Mouse (Mus musculus): ENCODE results near the gene Apol6. TPM values are rescaled to one million over a fixed set of nuclear protein-coding genes. Genes with fewer than 3 reads are reported as not detected.

The Apol6 gene
- not detected in 2 replicates for polyA plus RNA-seq (2014; fragmentation: Nextera tagmentation; extraction: Ambion mirVana)

GRCm38 (mm10) chr15:77044597-77045320 is at the start of gene Apol6:
Gene Apol6 (plus strand): TSS chr15:77044729.
- DNase-seq (ENCODE audit: low spot score, missing footprints) (no peak), ATAC-seq (ENCODE audit: low FRiP score) (no peak)
- Histone ChIP-seq H3K9ac (ENCODE audit: low read length) (no peak within 1 kb of the TSS), H3K36me3 (ENCODE audit: control insufficient read depth, insufficient read depth, low read length) (no peaks in the 10 kb centered on the region), H3K27ac (ENCODE audit: low read depth, low read length) (no peak within 1 kb of the TSS), H3K4me3 (ENCODE audit: low read depth, low read length) (no peak within 1 kb of the TSS), H3K4me1 (ENCODE audit: control insufficient read depth, insufficient read depth, low read length) (no peaks in the 10 kb centered on the region), H3K9me3 (ENCODE audit: control insufficient read depth, low read length) (no peaks in the 10 kb centered on the region), H3K27me3 (ENCODE audit: control insufficient read depth, insufficient read depth, low read length) (no peaks in the 10 kb centered on the region), H3K4me2 (no peak within 1 kb of the TSS)
- WGBS, result 89% methylated on average over 12 of the region's 12 CpGs

DNA sequence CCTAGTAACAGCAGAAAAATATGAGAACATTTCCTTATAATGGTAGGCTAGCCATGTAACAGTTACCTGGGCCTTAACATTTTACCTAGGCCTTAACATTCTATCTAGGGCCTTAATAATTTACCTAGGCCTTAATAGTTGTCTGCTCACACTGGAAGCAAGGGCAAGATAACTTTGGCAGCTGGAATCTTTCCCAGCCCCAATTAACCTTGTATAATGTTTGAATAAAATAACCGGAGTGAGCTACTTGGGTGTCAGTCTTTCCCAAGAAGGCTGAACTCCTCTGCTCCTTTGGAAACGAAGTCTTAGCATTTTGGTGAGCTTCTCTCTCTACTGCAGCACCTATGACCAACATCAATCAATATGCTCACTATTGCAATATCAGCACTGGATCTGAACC is 46.5 kb upstream of the Apol6 start:
- WGBS, result 82% methylated on average over 2 of the region's 2 CpGs
- H3K9me3 ChIP-seq (ENCODE audit: control insufficient read depth, low read length), result no peaks in the 10 kb centered on the region
- H3K9ac ChIP-seq (ENCODE audit: low read length), result no peak overlapping the region
- DNase-seq (ENCODE audit: low spot score, missing footprints) (no peak), ATAC-seq (ENCODE audit: low FRiP score) (no peak)
- H3K27me3 ChIP-seq (ENCODE audit: control insufficient read depth, insufficient read depth, low read length), result no peaks in the 10 kb centered on the region
- H3K27ac ChIP-seq (ENCODE audit: low read depth, low read length), result no peak overlapping the region
- H3K4me1 ChIP-seq (ENCODE audit: control insufficient read depth, insufficient read depth, low read length), result no peaks in the 10 kb centered on the region
- H3K4me3 ChIP-seq (ENCODE audit: low read depth, low read length), result no peak overlapping the region
- no peak overlapping the region for H3K4me2 ChIP-seq
- no peaks in the 10 kb centered on the region for H3K36me3 ChIP-seq (ENCODE audit: control insufficient read depth, insufficient read depth, low read length)

- no peak overlapping the region for H3K4me2 ChIP-seq
- ATAC-seq (ENCODE audit: low FRiP score), result no peak
Observed at GRCm38 (mm10) chr15:76998878-76999588, 45.5 kb upstream of the Apol6 start.

DNA sequence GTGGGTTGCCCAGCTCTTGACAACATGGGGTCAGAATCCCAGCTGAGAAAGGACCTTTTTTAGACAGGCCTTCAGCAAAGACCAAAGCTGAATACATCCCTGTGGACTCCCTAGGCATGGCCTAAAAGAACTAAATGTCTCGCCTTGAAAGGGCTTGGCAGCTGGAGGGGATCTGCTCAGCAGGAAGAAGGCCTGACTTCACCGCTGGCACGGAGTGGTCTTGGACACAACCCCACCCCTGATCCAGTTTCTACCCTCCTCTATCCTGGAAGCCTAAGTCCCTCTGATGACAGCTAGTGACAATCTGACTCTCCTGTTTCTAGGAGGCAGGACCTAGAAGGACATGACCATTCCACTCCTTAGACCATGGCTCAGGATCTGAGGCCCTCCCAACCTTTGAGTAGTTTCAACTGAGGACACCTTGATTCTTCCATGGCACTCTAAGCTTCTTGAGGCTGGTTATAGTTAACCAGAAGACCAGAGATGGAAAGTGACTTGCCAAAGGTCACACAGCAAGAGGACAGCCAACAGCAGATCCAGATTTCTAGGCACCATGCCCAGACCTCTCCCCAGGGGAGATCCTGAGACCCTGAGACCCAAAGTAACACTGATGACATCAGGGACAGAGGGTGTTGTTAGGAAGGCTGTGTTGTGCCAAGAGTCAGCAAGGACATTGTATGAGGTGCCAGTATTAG is 41.2 kb upstream of the Apol6 start:
- DNase-seq (ENCODE audit: low spot score, missing footprints), result no peak
- Histone ChIP-seq H3K4me2 (no peak overlapping the region), H3K4me3 (ENCODE audit: low read depth, low read length) (no peak overlapping the region), H3K27me3 (ENCODE audit: control insufficient read depth, insufficient read depth, low read length) (no peaks in the 10 kb centered on the region), H3K9me3 (ENCODE audit: control insufficient read depth, low read length) (no peaks in the 10 kb centered on the region), H3K36me3 (ENCODE audit: control insufficient read depth, insufficient read depth, low read length) (no peaks in the 10 kb centered on the region), H3K27ac (ENCODE audit: low read depth, low read length) (no peak overlapping the region), H3K4me1 (ENCODE audit: control insufficient read depth, insufficient read depth, low read length) (no peaks in the 10 kb centered on the region), H3K9ac (ENCODE audit: low read length) (no peak overlapping the region)
- ATAC-seq (ENCODE audit: low FRiP score), result no peak
- WGBS, result 92% methylated on average over 3 of the region's 3 CpGs

More at GRCm38 (mm10) chr15:76998878-76999588, 45.5 kb upstream of the Apol6 start:
- Histone ChIP-seq H3K27me3 (ENCODE audit: control insufficient read depth, insufficient read depth, low read length) (no peaks in the 10 kb centered on the region), H3K4me3 (ENCODE audit: low read depth, low read length) (no peak overlapping the region), H3K9me3 (ENCODE audit: control insufficient read depth, low read length) (no peaks in the 10 kb centered on the region), H3K36me3 (ENCODE audit: control insufficient read depth, insufficient read depth, low read length) (no peaks in the 10 kb centered on the region), H3K4me1 (ENCODE audit: control insufficient read depth, insufficient read depth, low read length) (no peaks in the 10 kb centered on the region), H3K27ac (ENCODE audit: low read depth, low read length) (no peak overlapping the region), H3K9ac (ENCODE audit: low read length) (no peak overlapping the region)
- no peak for DNase-seq (ENCODE audit: low spot score, missing footprints)
- 51% methylated on average over 21 of the region's 21 CpGs for WGBS

DNA sequence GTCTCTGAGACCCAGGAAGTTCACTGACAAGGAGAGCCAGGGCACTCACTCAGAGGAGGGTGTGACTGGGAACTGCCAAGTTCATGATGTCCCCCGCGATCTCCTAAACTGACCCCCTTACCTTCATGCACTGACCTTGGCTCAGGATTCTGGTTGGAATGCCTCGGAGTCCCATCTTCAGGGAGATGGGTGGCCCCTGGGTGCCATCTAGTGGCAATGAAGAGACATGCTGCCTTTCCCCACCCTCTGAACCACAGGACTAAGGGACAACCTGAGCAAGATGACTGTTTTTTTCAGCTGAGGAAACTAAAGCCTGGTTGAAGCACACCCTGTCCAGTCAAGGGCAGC is 40.7 kb upstream of the Apol6 start:
- peak; percentile 88 for DNase-seq (ENCODE audit: low spot score, missing footprints)
- no peak overlapping the region for H3K4me3 ChIP-seq (ENCODE audit: low read depth, low read length)
- no peaks in the 10 kb centered on the region for H3K9me3 ChIP-seq (ENCODE audit: control insufficient read depth, low read length)
- no peak overlapping the region for H3K4me2 ChIP-seq
- H3K36me3 ChIP-seq (ENCODE audit: control insufficient read depth, insufficient read depth, low read length), result no peaks in the 10 kb centered on the region
- no peak overlapping the region for H3K27ac ChIP-seq (ENCODE audit: low read depth, low read length)
- H3K4me1 ChIP-seq (ENCODE audit: control insufficient read depth, insufficient read depth, low read length), result no peaks in the 10 kb centered on the region
- H3K27me3 ChIP-seq (ENCODE audit: control insufficient read depth, insufficient read depth, low read length), result no peaks in the 10 kb centered on the region
- WGBS, result 27% methylated on average over 3 of the region's 3 CpGs
- no peak for ATAC-seq (ENCODE audit: low FRiP score)
- H3K9ac ChIP-seq (ENCODE audit: low read length), result no peak overlapping the region

DNA sequence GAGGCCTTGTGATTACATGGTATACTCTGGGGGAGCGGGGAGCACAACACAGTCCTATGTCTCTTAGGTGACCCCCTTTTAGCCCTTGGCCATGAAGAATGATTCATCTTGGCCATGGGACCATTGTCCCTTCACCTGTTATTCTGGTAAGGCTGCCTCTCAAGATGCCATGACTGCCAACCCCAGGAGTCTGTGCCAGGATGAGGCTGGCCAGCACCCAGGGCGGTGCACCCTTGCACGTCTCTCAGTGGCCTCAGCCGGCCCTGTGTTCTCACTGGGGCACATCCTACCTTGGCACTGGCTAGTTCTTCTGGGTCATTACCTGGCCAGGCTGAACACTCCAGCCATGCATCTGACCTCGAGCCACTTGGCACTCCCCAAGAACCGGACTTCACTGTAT is 35.7 kb upstream of the Apol6 start:
- DNase-seq (ENCODE audit: low spot score, missing footprints) (no peak), ATAC-seq (ENCODE audit: low FRiP score) (no peak)
- H3K4me1 ChIP-seq (ENCODE audit: control insufficient read depth, insufficient read depth, low read length), result no peaks in the 10 kb centered on the region
- H3K36me3 ChIP-seq (ENCODE audit: control insufficient read depth, insufficient read depth, low read length), result no peaks in the 10 kb centered on the region
- H3K9me3 ChIP-seq (ENCODE audit: control insufficient read depth, low read length), result no peaks in the 10 kb centered on the region
- no peak overlapping the region for H3K9ac ChIP-seq (ENCODE audit: low read length)
- WGBS, result 92% methylated on average over 6 of the region's 6 CpGs
- no peak overlapping the region for H3K4me3 ChIP-seq (ENCODE audit: low read depth, low read length)
- no peak overlapping the region for H3K27ac ChIP-seq (ENCODE audit: low read depth, low read length)
- no peak overlapping the region for H3K4me2 ChIP-seq
- H3K27me3 ChIP-seq (ENCODE audit: control insufficient read depth, insufficient read depth, low read length), result no peaks in the 10 kb centered on the region

GRCm38 (mm10) chr15:77013753-77014241 is 30.7 kb upstream of the Apol6 start:
- ATAC-seq (ENCODE audit: low FRiP score) (no peak), DNase-seq (ENCODE audit: low spot score, missing footprints) (no peak)
- Histone ChIP-seq H3K4me2 (no peak overlapping the region), H3K36me3 (ENCODE audit: control insufficient read depth, insufficient read depth, low read length) (no peaks in the 10 kb centered on the region), H3K9ac (ENCODE audit: low read length) (no peak overlapping the region), H3K4me3 (ENCODE audit: low read depth, low read length) (no peak overlapping the region), H3K9me3 (ENCODE audit: control insufficient read depth, low read length) (no peaks in the 10 kb centered on the region), H3K27ac (ENCODE audit: low read depth, low read length) (no peak overlapping the region), H3K4me1 (ENCODE audit: control insufficient read depth, insufficient read depth, low read length) (no peaks in the 10 kb centered on the region; the same call in 1 of the 2 replicates), H3K27me3 (ENCODE audit: control insufficient read depth, insufficient read depth, low read length) (no peaks in the 10 kb centered on the region)
- WGBS, result 57% methylated on average over 15 of the region's 15 CpGs

DNA sequence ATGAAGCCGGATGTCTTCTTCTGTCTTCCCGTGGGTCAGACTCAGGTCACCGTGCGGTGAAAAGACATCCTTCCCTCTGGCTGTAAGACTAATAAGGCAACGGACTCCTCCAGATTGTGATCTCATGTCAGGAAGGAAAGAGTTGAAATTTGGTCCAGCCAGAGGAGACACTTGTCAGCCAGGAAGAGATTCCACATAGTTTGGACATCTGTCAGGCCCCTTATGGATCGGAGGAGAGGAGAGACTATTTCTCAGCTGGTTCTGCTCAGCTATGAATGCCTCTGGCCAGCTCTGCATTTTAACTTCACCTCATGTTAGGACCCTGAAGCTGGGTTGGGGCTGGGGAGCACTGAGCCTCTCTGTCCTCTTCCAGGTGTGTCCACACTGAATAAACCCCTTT is 30.1 kb upstream of the Apol6 start:
- no peak overlapping the region for H3K4me3 ChIP-seq (ENCODE audit: low read depth, low read length)
- DNase-seq (ENCODE audit: low spot score, missing footprints), result no peak
- H3K27me3 ChIP-seq (ENCODE audit: control insufficient read depth, insufficient read depth, low read length), result no peaks in the 10 kb centered on the region
- H3K9ac ChIP-seq (ENCODE audit: low read length), result no peak overlapping the region
- ATAC-seq (ENCODE audit: low FRiP score), result no peak
- no peaks in the 10 kb centered on the region for H3K9me3 ChIP-seq (ENCODE audit: control insufficient read depth, low read length)
- WGBS, result 81% methylated on average over 6 of the region's 6 CpGs
- no peak overlapping the region for H3K4me2 ChIP-seq
- H3K36me3 ChIP-seq (ENCODE audit: control insufficient read depth, insufficient read depth, low read length), result no peaks in the 10 kb centered on the region
- H3K4me1 ChIP-seq (ENCODE audit: control insufficient read depth, insufficient read depth, low read length), result no peaks in the 10 kb centered on the region; the same call in 1 of the 2 replicates
- H3K27ac ChIP-seq (ENCODE audit: low read depth, low read length), result no peak overlapping the region

DNA sequence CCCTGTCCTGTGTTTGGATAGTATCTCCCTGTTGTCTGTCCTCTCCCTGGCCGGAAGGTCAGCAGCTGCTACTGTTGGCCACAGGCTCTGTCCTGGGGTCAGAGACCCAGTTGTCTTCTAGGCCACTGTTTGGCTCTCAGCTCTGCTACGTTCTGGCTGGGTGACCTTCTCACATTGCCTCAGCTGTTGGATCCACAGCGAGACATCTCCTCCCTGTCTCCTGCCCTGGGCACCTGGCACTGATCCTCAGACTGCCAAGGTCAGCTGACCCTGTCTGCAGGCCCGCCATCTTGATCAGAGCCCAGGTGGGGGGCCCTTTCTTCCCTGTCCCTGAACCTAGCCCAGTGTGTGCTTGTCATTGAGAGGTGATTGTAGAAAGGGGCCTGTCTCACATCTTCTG is 29.5 kb upstream of the Apol6 start:
- no peak overlapping the region for H3K9ac ChIP-seq (ENCODE audit: low read length)
- 74% methylated on average over 4 of the region's 4 CpGs for WGBS
- no peak for ATAC-seq (ENCODE audit: low FRiP score)

More for the DNA sequence above, 29.5 kb upstream of the Apol6 start:
- no peaks in the 10 kb centered on the region; the same call in 1 of the 2 replicates for H3K4me1 ChIP-seq (ENCODE audit: control insufficient read depth, insufficient read depth, low read length)
- DNase-seq (ENCODE audit: low spot score, missing footprints), result no peak
- no peaks in the 10 kb centered on the region for H3K36me3 ChIP-seq (ENCODE audit: control insufficient read depth, insufficient read depth, low read length)
- H3K4me2 ChIP-seq, result no peak overlapping the region
- H3K9me3 ChIP-seq (ENCODE audit: control insufficient read depth, low read length), result no peaks in the 10 kb centered on the region
- H3K4me3 ChIP-seq (ENCODE audit: low read depth, low read length), result no peak overlapping the region
- no peaks in the 10 kb centered on the region for H3K27me3 ChIP-seq (ENCODE audit: control insufficient read depth, insufficient read depth, low read length)
- H3K27ac ChIP-seq (ENCODE audit: low read depth, low read length), result no peak overlapping the region
